Mouse (Mus musculus) cerebellum, adult 2 months (tissue): ENCODE results near the gene Csrnp1.

Source experiments
- CTCF ChIP-seq: fragments of 200-500 bp; IDR thresholded peaks from 2 replicates; pipeline ENCODE4 v1.5.1; 2011; ENCODE audit warnings: low read depth, mild to moderate bottlenecking, control low read depth, low read length, moderate library complexity, borderline replicate concordance; ENCODE audit not compliant: insufficient read depth
- POLR2A ChIP-seq: fragments of 200-500 bp; IDR thresholded peaks from 2 replicates; pipeline ENCODE4 v1.6.1; 2011; ENCODE audit warnings: low read length, control low read depth, borderline replicate concordance; ENCODE audit not compliant: insufficient read depth

DNA sequence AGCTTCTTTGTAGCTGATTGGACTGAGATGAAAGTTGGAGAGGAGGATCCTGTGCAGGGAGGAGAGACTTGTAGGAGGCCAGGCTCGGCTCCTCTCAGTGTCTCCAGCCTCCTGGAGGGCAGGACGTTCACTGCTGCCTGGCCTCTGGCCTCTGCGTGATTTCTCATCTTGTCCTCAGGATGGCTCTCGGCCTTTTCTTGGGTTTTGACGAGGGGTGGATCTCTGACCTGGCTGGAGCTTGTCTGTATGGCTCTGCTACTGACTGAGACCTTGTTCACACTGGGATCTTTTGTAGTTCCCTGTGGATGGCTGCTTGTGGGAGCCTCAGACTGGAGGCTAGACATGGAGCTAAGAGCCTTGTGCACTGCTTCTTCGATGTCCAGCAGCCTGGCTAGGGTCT lies 30.4 kb upstream of the Csrnp1 start:
- TF ChIP-seq CTCF (no peak), POLR2A (no peak)
